In the genomic region with DNA sequence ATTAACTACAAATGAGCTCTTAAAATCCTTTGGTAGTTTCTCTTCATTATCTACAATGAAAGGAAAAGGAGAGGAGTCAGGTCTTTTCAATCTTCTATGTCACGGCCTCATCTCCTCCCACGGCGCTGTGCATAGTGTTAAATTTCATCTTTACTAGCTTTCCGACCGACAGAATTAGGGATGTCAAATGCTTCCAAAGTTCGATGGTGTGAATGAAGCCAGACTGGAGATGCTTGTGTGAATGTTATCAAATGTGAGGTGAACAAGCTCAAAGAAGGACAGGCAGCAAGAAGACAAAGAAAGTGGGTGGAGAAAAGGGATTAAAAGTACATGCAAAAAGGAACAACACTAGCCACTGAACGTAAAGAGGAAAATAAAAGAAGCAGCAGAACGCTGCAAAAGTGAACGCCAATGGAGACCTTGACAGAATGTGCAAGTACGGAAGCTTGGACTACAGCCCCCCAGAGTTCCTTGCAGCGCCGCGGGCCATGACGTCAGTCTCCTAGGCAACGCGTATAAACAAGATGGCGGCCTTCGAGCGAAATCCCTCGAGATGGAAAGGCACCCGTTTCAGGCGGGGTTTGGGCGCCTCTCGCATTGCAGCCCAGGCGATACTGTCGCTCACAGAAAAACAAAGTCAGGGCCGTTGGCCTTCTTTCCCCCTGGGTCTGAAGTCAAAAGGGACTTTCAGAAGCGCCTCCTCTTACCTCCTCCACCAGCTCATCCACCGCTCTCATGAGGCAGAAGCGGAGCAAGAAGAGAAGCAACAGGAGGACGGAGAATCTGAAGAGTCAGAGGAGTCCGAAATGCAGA, we compare ENCODE assay signal across 7 mouse cellular contexts. TPM values are rescaled to one million over a fixed set of nuclear protein-coding genes. Genes with fewer than 3 reads are reported as not detected.
DNase-seq lines count a peak whose midpoint lies in the region; ATAC-seq and TF ChIP-seq lines count a peak whose summit lies in the region.

A gene (plus strand): TSS at position 516 of the 813 bp plus-strand sequence.

- peak within 1 kb of the TSS; percentile 83 for H3K4me2 ChIP-seq in limb, embryonic 13.5 days (replicated peaks)
- peak within 1 kb of the TSS; percentile 85 for H3K4me2 ChIP-seq in midbrain, embryonic 16.5 days (ENCODE audit: low read length)

- intact Hi-C loops in heart, adult 2 months (cut with DNase I) = loop anchor here (5.0 kb wide), 1 partner anchor 148 kb away; a partner anchor contains a TSS

- TF ChIP-seq CTCF in heart, adult 2 months (IDR thresholded peaks at IDR 0.05) = no peak

- H3K9me3 ChIP-seq in embryonic facial prominence, embryonic 10.5 days = no peaks in the 10 kb centered on the region
- H3K9me3 ChIP-seq in limb, embryonic 13.5 days = no peaks in the 10 kb centered on the region
- no peaks in the 10 kb centered on the region for H3K9me3 ChIP-seq in midbrain, embryonic 16.5 days (replicated peaks; ENCODE audit: control insufficient read depth, low read length, poor library complexity, severe bottlenecking)

- 0 out of 2 replicates have a peak, but pooled peaks have one; percentile 34 for TF ChIP-seq EP300 in heart, adult 2 months (IDR thresholded peaks at IDR 0.05; ENCODE audit: insufficient read depth, low read depth, low read length)

- 0 out of 2 replicates have a peak, but pooled peaks cover 4% of the 10 kb centered on the region for H3K27me3 ChIP-seq in embryonic facial prominence, embryonic 10.5 days (replicated peaks; ENCODE audit: low read depth, poor library complexity, severe bottlenecking)
- no peaks in the 10 kb centered on the region for H3K27me3 ChIP-seq in heart, adult 2 months (ENCODE audit: control insufficient read depth, insufficient read depth, low read length)
- peaks cover 19% of the 10 kb centered on the region for H3K27me3 ChIP-seq in limb, embryonic 13.5 days
- no peaks in the 10 kb centered on the region for H3K27me3 ChIP-seq in midbrain, embryonic 16.5 days (ENCODE audit: control insufficient read depth, insufficient read depth, low read depth, low read length)

- no peaks in the 10 kb centered on the region for H3K36me3 ChIP-seq in embryonic facial prominence, embryonic 10.5 days (replicated peaks)
- no peaks in the 10 kb centered on the region for H3K36me3 ChIP-seq in heart, adult 2 months (ENCODE audit: control insufficient read depth, insufficient read depth, low read length)
- no peaks in the 10 kb centered on the region for H3K36me3 ChIP-seq in limb, embryonic 13.5 days
- no peaks in the 10 kb centered on the region for H3K36me3 ChIP-seq in midbrain, embryonic 16.5 days (ENCODE audit: control insufficient read depth, insufficient read depth, low read length)

- H3K79me2 ChIP-seq in heart, adult 2 months (replicated peaks; ENCODE audit: control insufficient read depth, insufficient read depth, low read length) = no peaks in the 10 kb centered on the region

- peak; percentile 92 for DNase-seq in adrenal gland, postnatal 14 days
- DNase-seq in embryonic facial prominence, embryonic 10.5 days (ENCODE audit: low spot score) = peak; percentile 89
- DNase-seq in heart, adult 2 months = peak; percentile 85
- DNase-seq in kidney, adult 8-10 months = peak; percentile 79 to 87
- peak; percentile 40 to 84 for DNase-seq in spleen, postnatal 10 days (ENCODE audit: low spot score in 2 of 2)

- peak within 1 kb of the TSS; percentile 73 for H3K4me3 ChIP-seq in embryonic facial prominence, embryonic 10.5 days
- H3K4me3 ChIP-seq in heart, adult 2 months = peak within 1 kb of the TSS; percentile 60
- peak within 1 kb of the TSS; percentile 70 for H3K4me3 ChIP-seq in limb, embryonic 13.5 days
- H3K4me3 ChIP-seq in midbrain, embryonic 16.5 days (ENCODE audit: low read depth, low read length) = peak within 1 kb of the TSS; percentile 61

- TF ChIP-seq POLR2A in heart, adult 2 months (IDR thresholded peaks at IDR 0.05; ENCODE audit: insufficient read depth, low read depth, low read length) = peak; percentile 33; the same call in 1 of the 2 replicates

- H3K9ac ChIP-seq in heart, adult 2 months (ENCODE audit: low read depth, low read length) = no peak within 1 kb of the TSS
- peak within 1 kb of the TSS; percentile 70 for H3K9ac ChIP-seq in limb, embryonic 13.5 days
- H3K9ac ChIP-seq in midbrain, embryonic 16.5 days (ENCODE audit: low read depth, low read length) = peak within 1 kb of the TSS; percentile 65

- WGBS in embryonic facial prominence, embryonic 10.5 days = 6% methylated on average over 32 of the region's 32 CpGs
- WGBS in heart, adult 2 months = 5% methylated on average over 32 of the region's 32 CpGs
- 5% methylated on average over 32 of the region's 32 CpGs for WGBS in limb, embryonic 13.5 days
- 3% methylated on average over 31 of the region's 32 CpGs for WGBS in midbrain, embryonic 16.5 days

- peaks cover 9% of the 10 kb centered on the region for H3K4me1 ChIP-seq in embryonic facial prominence, embryonic 10.5 days
- H3K4me1 ChIP-seq in heart, adult 2 months (ENCODE audit: control insufficient read depth, insufficient read depth, low read length) = no peaks in the 10 kb centered on the region
- H3K4me1 ChIP-seq in limb, embryonic 13.5 days = peaks cover 7% of the 10 kb centered on the region
- peaks cover 10% of the 10 kb centered on the region for H3K4me1 ChIP-seq in midbrain, embryonic 16.5 days (ENCODE audit: control insufficient read depth, insufficient read depth, low read length)

- peak; percentile 97 for ATAC-seq in limb, embryonic 13.5 days (ENCODE audit: low FRiP score, low read depth)
- peak; percentile 97 for ATAC-seq in midbrain, embryonic 16.5 days

- H3K27ac ChIP-seq in embryonic facial prominence, embryonic 10.5 days (replicated peaks) = peak within 1 kb of the TSS; percentile 63
- H3K27ac ChIP-seq in heart, adult 2 months = no peak within 1 kb of the TSS
- no peak within 1 kb of the TSS for H3K27ac ChIP-seq in limb, embryonic 13.5 days
- H3K27ac ChIP-seq in midbrain, embryonic 16.5 days (ENCODE audit: low read length) = peak within 1 kb of the TSS; percentile 83

RNA-seq across cellular contexts. Expression of the gene that starts here (rescaled TPM):
- total RNA-seq in adrenal gland, postnatal 14 days (2021) = 0.45 and 0.67 TPM in 2 replicates
- 0.89 and 1.1 TPM in 2 replicates for polyA plus RNA-seq in embryonic facial prominence, embryonic 10.5 days (2016; fragmentation: Nextera tagmentation; extraction: Ambion mirVana)
- total RNA-seq in heart, adult 2 months (2021) = under 1 TPM; 0.09 to 0.10 TPM
- polyA plus RNA-seq in heart, adult 2 months (2012; rRNA removed) = 0.18 TPM in 1 of 2 replicates, not detected in the other
- polyA plus RNA-seq in limb, embryonic 13.5 days (2015; fragmentation: Nextera tagmentation; extraction: Ambion mirVana) = 0.47 and 0.54 TPM in 2 replicates
- polyA plus RNA-seq in midbrain, embryonic 16.5 days (2015; fragmentation: Nextera tagmentation; extraction: Ambion mirVana) = 0.50 and 1.1 TPM in 2 replicates

Comparison
In these comparisons a context has a peak if more than half of its experiments do, and no peak if none do; other contexts are left out.
1. Peak in DNase-seq in adrenal gland, postnatal 14 days; RNA of the gene not detected or under 1 TPM.
2. Peak in DNase-seq and H3K4me3 ChIP-seq in heart, adult 2 months; RNA of the gene not detected or under 1 TPM.
3. Peak in ATAC-seq, H3K4me3 ChIP-seq, H3K9ac ChIP-seq and H3K4me2 ChIP-seq in limb, embryonic 13.5 days; RNA of the gene not detected or under 1 TPM.
4. H3K27ac ChIP-seq: peak in embryonic facial prominence, embryonic 10.5 days (single experiment) and midbrain, embryonic 16.5 days (single experiment); none in heart, adult 2 months (single experiment) and limb, embryonic 13.5 days (single experiment).
5. Peak in every context shown above with its lines, with median percentiles within 50 percentile points of each other: DNase-seq and H3K4me3 ChIP-seq.